Mouse (Mus musculus): ENCODE results near the gene Etfrf1. TPM values are rescaled to one million over a fixed set of nuclear protein-coding genes. Genes with fewer than 3 reads are reported as not detected.
A peak's percentile ranks its signal among the peaks of the same experiment; 100 is the strongest.

Gene Etfrf1
- total RNA-seq, 1 experiment from 2014 or later, result 27.6 TPM

- ATAC-seq (ENCODE audit: extremely low read depth, insufficient number of reproducible peaks, low FRiP score, poor library complexity, severe bottlenecking), result no peak
Observed at GRCm38 (mm10) chr6:145213916-145214315, 3.0 kb downstream of the Etfrf1 start.

DNA sequence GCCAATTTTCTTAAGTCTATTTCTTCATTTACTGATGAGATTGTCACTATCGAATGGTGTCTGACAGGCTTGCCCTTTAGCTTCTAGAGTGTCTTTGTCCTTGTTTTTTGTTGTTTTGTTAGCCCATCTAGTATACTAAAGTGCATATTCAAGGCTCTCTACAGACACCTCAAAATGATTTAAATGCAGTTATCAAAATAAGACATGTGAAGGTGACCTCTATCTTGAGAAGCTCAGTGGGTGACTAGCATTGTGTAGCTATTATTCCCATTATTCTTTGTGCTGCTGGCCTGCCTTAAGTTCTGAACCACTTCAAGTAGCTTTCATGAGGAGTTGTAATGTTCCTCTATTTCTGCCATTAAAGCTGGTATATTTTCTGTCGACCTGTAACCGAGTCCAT lies 4.9 kb downstream of the Etfrf1 start:
- ATAC-seq (ENCODE audit: extremely low read depth, insufficient number of reproducible peaks, low FRiP score, poor library complexity, severe bottlenecking), result no peak

GRCm38 (mm10) chr6:145224246-145224645 lies 13.3 kb downstream of the Etfrf1 start:
- no peak for ATAC-seq (ENCODE audit: extremely low read depth, insufficient number of reproducible peaks, low FRiP score, poor library complexity, severe bottlenecking)

DNA sequence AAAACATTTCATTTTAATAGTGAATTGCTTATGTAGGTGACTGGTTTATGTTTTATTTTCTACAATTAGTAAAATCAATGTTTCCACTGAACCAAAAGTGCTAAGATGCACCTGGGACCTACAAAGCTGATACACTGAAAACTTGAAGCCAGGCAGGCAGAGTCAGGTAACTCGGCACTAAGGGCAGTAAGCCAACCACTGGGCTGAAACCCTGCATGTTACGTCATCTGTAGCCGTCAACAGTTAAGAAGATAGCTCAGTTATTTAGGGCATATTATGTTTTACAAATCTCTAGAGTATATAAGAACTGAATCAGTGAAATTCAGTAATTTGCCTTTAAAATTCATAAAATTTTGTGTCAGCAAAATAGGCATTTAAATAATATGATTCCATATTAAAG lies 15.4 kb downstream of the Etfrf1 start:
- ATAC-seq (ENCODE audit: extremely low read depth, insufficient number of reproducible peaks, low FRiP score, poor library complexity, severe bottlenecking), result peak; percentile 44; the same call in 1 of the 2 replicates

- no peak for ATAC-seq (ENCODE audit: extremely low read depth, insufficient number of reproducible peaks, low FRiP score, poor library complexity, severe bottlenecking)
Observed at GRCm38 (mm10) chr6:145234391-145234790, 23.5 kb downstream of the Etfrf1 start.

DNA sequence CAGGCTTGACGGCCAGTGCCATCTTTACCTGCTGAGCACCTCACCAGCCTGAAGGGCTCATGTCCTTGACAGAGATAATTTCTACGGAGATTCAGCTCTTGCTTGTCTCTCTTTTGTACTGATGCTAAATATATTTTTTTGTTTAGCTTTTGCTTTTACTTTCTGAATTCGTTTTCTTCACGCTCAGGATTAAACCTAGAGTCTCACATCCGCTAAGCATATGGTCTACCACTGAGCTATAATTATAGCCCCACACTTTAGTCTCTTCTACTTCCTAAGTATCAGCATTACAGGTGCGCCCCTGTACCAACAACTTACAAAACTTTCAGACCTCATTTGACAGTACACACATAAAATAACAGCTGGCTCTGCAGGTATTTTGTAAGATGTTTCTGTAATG lies 24.4 kb downstream of the Etfrf1 start:
- no peak for ATAC-seq (ENCODE audit: extremely low read depth, insufficient number of reproducible peaks, low FRiP score, poor library complexity, severe bottlenecking)

GRCm38 (mm10) chr6:145237148-145237547 lies 26.2 kb downstream of the Etfrf1 start:
- ATAC-seq (ENCODE audit: extremely low read depth, insufficient number of reproducible peaks, low FRiP score, poor library complexity, severe bottlenecking), result no peak

GRCm38 (mm10) chr6:145240285-145240684 lies 29.4 kb downstream of the Etfrf1 start:
- ATAC-seq (ENCODE audit: extremely low read depth, insufficient number of reproducible peaks, low FRiP score, poor library complexity, severe bottlenecking), result no peak

- peak; percentile 53; the same call in 1 of the 2 replicates for ATAC-seq (ENCODE audit: extremely low read depth, insufficient number of reproducible peaks, low FRiP score, poor library complexity, severe bottlenecking)
Observed at GRCm38 (mm10) chr6:145242521-145242920, 31.6 kb downstream of the Etfrf1 start.

GRCm38 (mm10) chr6:145246841-145247240 lies 35.9 kb downstream of the Etfrf1 start:
- no peak for ATAC-seq (ENCODE audit: extremely low read depth, insufficient number of reproducible peaks, low FRiP score, poor library complexity, severe bottlenecking)

GRCm38 (mm10) chr6:145247886-145248285 lies 37.0 kb downstream of the Etfrf1 start:
- ATAC-seq (ENCODE audit: extremely low read depth, insufficient number of reproducible peaks, low FRiP score, poor library complexity, severe bottlenecking), result no peak

- peak; percentile 76 for ATAC-seq (ENCODE audit: extremely low read depth, insufficient number of reproducible peaks, low FRiP score, poor library complexity, severe bottlenecking)
Observed at GRCm38 (mm10) chr6:145249291-145250184, 38.6 kb downstream of the Etfrf1 start.

GRCm38 (mm10) chr6:145250185-145250791 lies 39.4 kb downstream of the Etfrf1 start, which contains the start of gene Kras:
TSS of gene Kras (minus strand) at chr6:145250239.
- peak; percentile 72 for ATAC-seq (ENCODE audit: extremely low read depth, insufficient number of reproducible peaks, low FRiP score, poor library complexity, severe bottlenecking)

GRCm38 (mm10) chr6:145250820-145251219 lies 39.9 kb downstream of the Etfrf1 start:
- no peak for ATAC-seq (ENCODE audit: extremely low read depth, insufficient number of reproducible peaks, low FRiP score, poor library complexity, severe bottlenecking)

GRCm38 (mm10) chr6:145255952-145256700 lies 45.2 kb downstream of the Etfrf1 start:
- ATAC-seq (ENCODE audit: extremely low read depth, insufficient number of reproducible peaks, low FRiP score, poor library complexity, severe bottlenecking), result no peak

DNA sequence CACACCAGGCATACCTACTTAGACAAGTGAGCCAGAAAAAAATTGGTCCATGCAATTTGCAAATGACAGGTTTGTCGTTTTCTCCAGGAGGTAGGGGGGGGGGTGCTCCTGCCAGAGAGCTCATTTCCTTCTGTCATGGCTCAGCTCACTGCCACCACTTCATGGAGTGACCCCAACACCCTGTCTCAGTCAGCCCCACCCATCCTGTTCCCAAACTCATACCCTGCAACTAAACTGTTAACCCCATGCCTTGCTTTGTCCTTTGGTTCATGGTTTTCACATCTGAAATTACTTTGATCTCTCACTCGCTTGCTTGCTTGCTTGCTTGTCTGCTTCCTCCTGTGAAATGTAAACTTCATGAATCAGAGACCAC lies 45.8 kb downstream of the Etfrf1 start:
- ATAC-seq (ENCODE audit: extremely low read depth, insufficient number of reproducible peaks, low FRiP score, poor library complexity, severe bottlenecking), result no peak

DNA sequence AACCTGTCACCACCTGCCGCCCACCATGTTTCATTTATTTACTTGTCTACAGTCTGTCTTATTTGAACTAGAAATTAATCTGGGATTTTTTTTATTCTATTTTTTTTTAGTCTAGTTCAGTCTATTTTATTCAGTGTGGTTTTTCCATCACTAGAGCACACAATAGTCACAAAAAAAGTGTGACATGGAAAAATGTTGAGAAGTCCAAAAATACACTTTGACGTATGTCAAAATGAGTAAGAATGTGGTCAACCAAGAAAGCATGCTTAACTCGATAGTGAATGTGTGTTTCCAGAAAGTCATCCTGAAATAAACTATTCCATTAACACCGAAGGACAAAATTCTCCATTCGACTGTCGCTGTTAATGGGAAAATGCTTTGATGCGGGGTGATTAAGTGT lies 51.4 kb downstream of the Etfrf1 start:
- ATAC-seq (ENCODE audit: extremely low read depth, insufficient number of reproducible peaks, low FRiP score, poor library complexity, severe bottlenecking), result no peak
